Mouse (Mus musculus): ENCODE results near the gene Exoc3. TPM values are rescaled to one million over a fixed set of nuclear protein-coding genes. Genes with fewer than 3 reads are reported as not detected.
A peak's percentile ranks its signal among the peaks of the same experiment; 100 is the strongest.

Gene Exoc3
- total RNA-seq, 2 experiments from 2014 or later: 67.1 to 69.6 TPM

- Histone ChIP-seq H3K27ac (no peak overlapping the region), H3K4me3 (no peak overlapping the region)
- no peak for DNase-seq (ENCODE audit: extremely low spot score in 1 of 2, low spot score in 2 of 2)
- intact Hi-C loops (cut with DNase I): no loop called here
- no peak for TF ChIP-seq CTCF (IDR thresholded peaks at IDR 0.05)
Observed at GRCm38 (mm10) chr13:74172036-74172435, 36.5 kb downstream of the Exoc3 start.

GRCm38 (mm10) chr13:74169446-74170164 lies 38.9 kb downstream of the Exoc3 start:
- H3K4me3 ChIP-seq: no peak overlapping the region
- DNase-seq (ENCODE audit: extremely low spot score in 1 of 2, low spot score in 2 of 2): no peak
- intact Hi-C loops (cut with DNase I): loop anchor here (5.0 kb wide), 1 partner anchor 72 kb away; no protein-coding TSS in a partner anchor

GRCm38 (mm10) chr13:74167492-74167891 lies 41.0 kb downstream of the Exoc3 start:
- TF ChIP-seq CTCF (IDR thresholded peaks at IDR 0.05): no peak
- Histone ChIP-seq H3K4me3 (no peak overlapping the region), H3K27ac (no peak overlapping the region)
- intact Hi-C loops (cut with DNase I): loop anchor here (5.0 kb wide), 1 partner anchor 70 kb away; no protein-coding TSS in a partner anchor
- DNase-seq (ENCODE audit: extremely low spot score in 1 of 2, low spot score in 2 of 2): no peak

More at GRCm38 (mm10) chr13:74169446-74170164, 38.9 kb downstream of the Exoc3 start:
- peak overlapping the region; percentile 71 for H3K27ac ChIP-seq
- TF ChIP-seq CTCF (IDR thresholded peaks at IDR 0.05): no peak

DNA sequence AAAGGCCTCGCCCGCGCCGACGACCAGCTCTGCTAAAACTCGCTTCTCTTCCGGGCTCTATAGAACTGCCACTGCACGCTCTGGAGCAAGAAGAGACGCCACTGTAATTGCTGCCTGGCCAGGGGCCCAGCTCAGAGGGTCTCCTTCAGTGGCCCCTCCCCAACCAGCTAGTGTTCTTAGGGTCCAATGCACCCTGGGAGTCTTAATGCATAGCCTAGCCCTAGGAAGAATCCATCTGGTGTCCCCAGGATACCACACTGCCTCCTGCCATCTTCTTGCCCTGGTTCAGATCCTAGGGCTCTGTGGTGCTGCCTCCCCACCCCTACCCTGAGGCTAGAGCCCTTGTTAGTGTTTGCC lies 41.5 kb downstream of the Exoc3 start:
- Histone ChIP-seq H3K27ac (peak overlapping the region; percentile 28; the same call in 1 of the 2 replicates), H3K4me3 (peak overlapping the region; percentile 31)
- DNase-seq (ENCODE audit: extremely low spot score in 1 of 2, low spot score in 2 of 2): no peak
- no peak for TF ChIP-seq CTCF (IDR thresholded peaks at IDR 0.05)
- intact Hi-C loops (cut with DNase I): loop anchor here (5.0 kb wide), 1 partner anchor 70 kb away; no protein-coding TSS in a partner anchor

DNA sequence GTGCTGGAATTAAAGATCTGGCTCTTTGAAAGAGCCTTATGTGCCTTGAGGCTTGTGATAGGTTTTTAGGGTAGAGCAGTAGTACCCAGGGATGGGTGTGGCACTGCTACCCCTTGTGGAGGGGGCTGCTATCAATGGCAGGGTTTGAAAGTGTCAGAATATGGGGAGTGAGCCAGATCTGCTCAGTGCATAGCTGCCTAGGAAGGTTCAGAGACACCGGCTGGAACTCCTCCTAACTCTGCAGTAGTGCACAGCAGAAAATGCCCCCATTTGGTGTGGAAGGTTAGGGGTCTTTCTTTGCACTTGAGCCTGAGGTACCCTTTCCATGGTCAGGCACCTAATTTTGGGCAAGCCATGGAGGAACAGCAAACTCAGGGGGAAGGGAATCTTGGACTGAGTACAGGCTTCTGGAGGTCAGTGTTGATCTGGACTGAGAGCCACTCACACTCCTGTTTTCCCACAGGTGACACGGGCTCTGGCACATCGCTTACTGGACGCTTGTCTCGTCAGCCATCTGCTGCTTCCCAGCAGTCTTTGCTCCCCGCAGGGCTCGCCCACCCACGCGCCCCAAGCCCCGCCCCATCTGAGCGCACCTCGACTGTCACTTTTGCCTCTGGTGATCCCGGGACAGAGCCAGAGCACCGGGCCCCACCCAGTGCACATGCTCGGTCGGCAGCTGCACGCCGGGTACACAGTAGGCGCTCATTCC lies 42.0 kb downstream of the Exoc3 start:
- H3K27ac ChIP-seq: peak overlapping the region; percentile 28; the same call in 1 of the 2 replicates
- intact Hi-C loops (cut with DNase I): loop anchor here (5.0 kb wide), 1 partner anchor 69 kb away; no protein-coding TSS in a partner anchor
- H3K4me3 ChIP-seq: peak overlapping the region; percentile 31
- peak; percentile 45 to 49 for DNase-seq (ENCODE audit: extremely low spot score in 1 of 2, low spot score in 2 of 2)
- no peak for TF ChIP-seq CTCF (IDR thresholded peaks at IDR 0.05)

GRCm38 (mm10) chr13:74147327-74147726 lies 61.2 kb downstream of the Exoc3 start:
- DNase-seq (ENCODE audit: extremely low spot score in 1 of 2, low spot score in 2 of 2): no peak
- intact Hi-C loops (cut with DNase I): no loop called here
- H3K27ac ChIP-seq: no peak overlapping the region
- TF ChIP-seq CTCF (IDR thresholded peaks at IDR 0.05): no peak
- H3K4me3 ChIP-seq: no peak overlapping the region

GRCm38 (mm10) chr13:74145983-74146622 lies 62.4 kb downstream of the Exoc3 start:
- DNase-seq (ENCODE audit: extremely low spot score in 1 of 2, low spot score in 2 of 2): no peak
- Histone ChIP-seq H3K4me3 (no peak overlapping the region), H3K27ac (no peak overlapping the region)
- intact Hi-C loops (cut with DNase I): no loop called here
- no peak for TF ChIP-seq CTCF (IDR thresholded peaks at IDR 0.05)

DNA sequence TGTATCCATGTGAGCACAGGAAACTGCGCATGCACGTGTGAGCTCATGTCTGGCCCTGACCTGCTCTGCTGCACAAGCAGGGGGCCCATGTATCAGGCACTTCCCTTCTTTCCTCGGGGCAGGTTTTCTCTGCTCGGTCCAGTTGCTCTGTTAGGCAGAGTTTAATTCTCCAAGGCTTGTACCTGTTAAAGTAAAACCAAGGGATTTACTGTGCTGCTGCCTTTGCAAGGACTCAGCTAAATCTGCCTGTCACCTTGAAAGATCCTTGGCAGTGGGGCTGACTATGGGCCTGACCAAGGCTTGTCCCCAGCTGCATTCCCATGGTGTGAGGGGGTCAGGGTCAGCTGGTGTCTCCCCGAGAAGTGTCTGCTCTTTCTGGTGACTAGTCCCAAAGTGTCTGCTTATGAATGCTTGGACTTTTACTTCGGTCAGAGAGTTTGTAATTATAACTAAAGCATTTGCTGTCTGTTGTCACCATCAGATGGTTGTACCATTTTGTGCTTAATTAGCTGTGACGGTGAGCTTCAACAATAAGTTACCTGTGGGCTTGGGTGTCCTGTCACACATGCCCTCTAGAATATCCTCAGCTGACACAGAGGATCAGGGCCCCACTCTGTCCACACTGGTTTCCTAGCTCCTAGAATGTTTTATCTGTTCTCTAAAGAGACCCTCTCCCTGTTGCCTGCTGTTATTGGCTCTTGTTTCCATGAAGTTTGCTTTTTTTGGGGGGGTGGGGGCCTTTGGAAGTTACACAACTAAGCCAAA lies 64.2 kb downstream of the Exoc3 start:
- TF ChIP-seq CTCF (IDR thresholded peaks at IDR 0.05): no peak
- DNase-seq (ENCODE audit: extremely low spot score in 1 of 2, low spot score in 2 of 2): no peak
- intact Hi-C loops (cut with DNase I): no loop called here
- no peak overlapping the region for H3K4me3 ChIP-seq
- no peak overlapping the region for H3K27ac ChIP-seq

- no peak overlapping the region for H3K4me3 ChIP-seq
- no peak for TF ChIP-seq CTCF (IDR thresholded peaks at IDR 0.05)
- no peak for DNase-seq (ENCODE audit: extremely low spot score in 1 of 2, low spot score in 2 of 2)
- no peak overlapping the region for H3K27ac ChIP-seq
- intact Hi-C loops (cut with DNase I): no loop called here
Observed at GRCm38 (mm10) chr13:74143282-74143681, 65.2 kb downstream of the Exoc3 start.

- no peak for TF ChIP-seq CTCF (IDR thresholded peaks at IDR 0.05)
- DNase-seq (ENCODE audit: extremely low spot score in 1 of 2, low spot score in 2 of 2): no peak
- Histone ChIP-seq H3K4me3 (no peak overlapping the region), H3K27ac (no peak overlapping the region)
- intact Hi-C loops (cut with DNase I): no loop called here
Observed at GRCm38 (mm10) chr13:74140793-74141192, 67.7 kb downstream of the Exoc3 start.

GRCm38 (mm10) chr13:74138906-74139647 lies 69.5 kb downstream of the Exoc3 start:
- intact Hi-C loops (cut with DNase I): no loop called here
- no peak for TF ChIP-seq CTCF (IDR thresholded peaks at IDR 0.05)
- Histone ChIP-seq H3K4me3 (no peak overlapping the region), H3K27ac (no peak overlapping the region)
- DNase-seq (ENCODE audit: extremely low spot score in 1 of 2, low spot score in 2 of 2): no peak

Measured in left cerebral cortex, adult 2 months (tissue).